Comparison of ENCODE assay signal across 8 mouse cellular contexts in genomic region chr7:83489790-83490189, GRCm38 (mm10).
A peak's percentile ranks its signal among the peaks of the same experiment; 100 is the strongest.
DNase-seq lines count a peak whose midpoint lies in the region; TF ChIP-seq lines count a peak whose summit lies in the region.

No protein-coding gene starts in this region.

- peak; percentile 7 for DNase-seq in heart, adult 8-10 months (ENCODE audit: low spot score)
- DNase-seq in heart, postnatal 25 days (ENCODE audit: low spot score): no peak
- DNase-seq in B cell, adult 2 months: peak; percentile 43 to 53
- peak; percentile 43 to 57 for DNase-seq in heart, postnatal 10 days
- DNase-seq in left cerebral cortex, postnatal 4 days: peak; percentile 43
- DNase-seq in retina, postnatal 1 day: peak; percentile 72
- no peak for DNase-seq in gastrocnemius, postnatal 25 days

- TF ChIP-seq CTCF in bone marrow macrophage, adult 2 months (IDR thresholded peaks at IDR 0.05; ENCODE audit: low read depth, low read length): peak; percentile 34; the same call in 1 of the 2 replicates

- intact Hi-C loops in heart, postnatal 25 days (cut with DNase I): loop anchor here (2.0 kb wide), 1 partner anchor 775 kb away; no protein-coding TSS in a partner anchor
- intact Hi-C loops in heart, postnatal 10 days (cut with DNase I): loop anchor here (2.0 to 5.0 kb wide), 5 partner anchors 51 to 775 kb away; partner anchors contain the start of gene Mex3b
- intact Hi-C loops in left cerebral cortex, postnatal 4 days (cut with DNase I): no loop called here

- no peak overlapping the region for H3K4me3 ChIP-seq in bone marrow macrophage, adult 2 months (ENCODE audit: insufficient read depth, low read length)

- TF ChIP-seq POLR2A in bone marrow macrophage, adult 2 months (IDR thresholded peaks at IDR 0.05; ENCODE audit: borderline replicate concordance, low read depth, low read length): no peak

- H3K27ac ChIP-seq in bone marrow macrophage, adult 2 months (ENCODE audit: insufficient read depth, low read depth, low read length): no peak overlapping the region

- H3K4me1 ChIP-seq in bone marrow macrophage, adult 2 months (ENCODE audit: control insufficient read depth, insufficient read depth, low read length): peaks cover 4% of the 10 kb centered on the region

Comparison
In these comparisons a context has a peak if more than half of its experiments do, and no peak if none do; other contexts are left out.
1. DNase-seq: peak in heart, adult 8-10 months (single experiment), B cell, adult 2 months (2 of 2), heart, postnatal 10 days (2 of 2), left cerebral cortex, postnatal 4 days (single experiment) and retina, postnatal 1 day (single experiment); none in heart, postnatal 25 days (single experiment) and gastrocnemius, postnatal 25 days (single experiment).